Mouse (Mus musculus) CD4-positive, CD25-positive, alpha-beta regulatory T cell, adult 9 weeks (primary cell): ENCODE measurements around the gene Chmp5. TPM values are rescaled to one million over a fixed set of nuclear protein-coding genes. Genes with fewer than 3 reads are reported as not detected.

ENCODE experiments used
- polyA plus RNA-seq: library from polyadenylated mRNA; unstranded; fragments of 100-300 nt; shearing (Covaris generic); gene quantifications from one replicate; pipeline ENCODE4 v1.2.1, GENCODE M21; 2017

Chmp5 gene
- polyA plus RNA-seq: 91.5 TPM

DNA sequence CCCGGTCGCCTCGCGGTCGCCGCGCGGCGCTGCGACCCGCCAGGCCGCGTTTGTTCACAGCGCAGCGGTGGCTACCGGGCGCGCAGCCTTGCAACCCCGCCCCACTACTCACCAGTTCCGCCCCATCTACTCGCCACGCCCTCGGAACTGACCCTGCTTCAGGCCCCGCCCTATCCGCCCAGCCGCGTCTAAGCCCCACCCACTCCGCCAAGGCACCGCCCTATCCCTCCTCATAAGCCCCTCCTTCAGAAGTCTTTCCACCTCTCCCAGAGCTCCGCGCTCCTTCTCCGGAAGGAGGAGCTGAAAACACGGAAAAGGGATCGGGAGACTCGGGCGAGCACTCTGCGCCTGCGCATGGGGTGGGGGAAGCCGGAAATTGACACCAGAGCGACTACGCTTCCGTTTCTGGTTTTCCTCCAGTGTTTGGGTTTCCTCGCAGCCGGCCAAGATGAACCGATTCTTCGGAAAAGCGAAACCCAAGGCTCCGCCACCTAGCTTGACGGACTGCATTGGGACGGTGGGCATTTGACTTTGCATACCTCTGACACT lies at the start of gene Chmp5, which contains the start of gene Bag1:
Chmp5 (plus strand) TSS at position 248 of the 549 bp plus-strand sequence.
Bag1 (minus strand) TSS at position 135 of the 549 bp plus-strand sequence.

DNA sequence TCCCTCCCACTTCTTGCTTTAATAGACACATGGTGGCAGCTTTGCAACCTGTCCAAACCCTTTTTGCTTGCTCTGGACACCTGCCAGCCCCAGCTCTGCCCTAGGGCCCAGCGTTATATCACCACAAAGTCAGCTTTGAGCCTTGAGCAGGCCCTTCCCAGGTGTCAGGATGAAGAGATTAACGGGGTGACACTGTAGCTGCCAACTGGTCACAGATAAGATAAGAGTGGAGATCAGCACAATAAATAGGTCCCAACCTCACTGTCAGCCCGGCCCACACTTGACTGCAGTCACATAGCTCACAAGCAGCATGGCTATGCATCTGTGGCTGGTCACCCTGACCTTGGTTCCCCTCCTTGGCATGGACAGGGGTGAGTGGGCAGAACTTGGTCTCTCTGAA lies 28.4 kb upstream of the Chmp5 start, which contains the start of gene Spink4:
Spink4 (plus strand) TSS at position 268 of the 400 bp plus-strand sequence.

DNA sequence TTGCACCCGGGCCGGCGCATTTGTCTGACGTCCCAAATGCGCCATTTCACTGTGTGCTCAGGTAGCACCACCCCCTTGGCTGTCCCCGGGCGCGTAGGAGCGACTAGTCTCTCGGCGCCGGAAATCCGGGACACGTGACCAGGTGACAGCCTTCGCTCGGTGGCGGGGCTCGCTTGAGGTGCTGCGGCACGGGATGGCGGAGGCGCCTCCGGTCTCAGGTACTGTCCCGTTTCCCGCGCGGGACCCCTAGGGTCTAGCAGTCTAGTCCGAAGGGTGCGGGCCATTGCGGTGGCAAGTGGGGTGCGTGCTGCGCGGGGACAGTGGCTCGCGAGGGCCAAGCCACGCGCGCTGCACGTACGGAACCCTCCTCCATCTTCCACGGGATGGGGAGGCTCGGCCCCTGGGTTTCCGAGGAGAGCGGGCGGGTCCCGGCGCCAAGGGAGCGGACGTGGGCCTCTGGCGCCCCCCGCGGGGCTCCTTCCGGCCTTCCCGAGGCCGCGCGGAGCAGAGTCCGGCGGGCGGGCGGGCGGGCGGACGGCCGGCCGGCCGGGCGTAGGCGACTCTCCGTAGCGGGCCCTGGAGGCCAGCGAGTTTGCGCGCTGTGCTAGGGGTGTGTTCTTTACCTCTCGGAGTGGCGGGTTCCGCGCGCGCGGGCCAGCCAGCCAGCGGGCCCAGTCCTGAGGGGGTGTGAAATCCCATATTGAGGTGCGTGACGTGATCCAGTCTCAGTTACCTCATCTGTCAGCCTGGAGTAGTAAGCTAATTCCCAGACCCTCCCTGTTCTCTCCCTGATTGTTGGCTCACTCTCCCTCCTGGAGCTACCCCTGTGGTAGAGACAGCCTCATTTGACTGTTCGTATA lies 22.9 kb downstream of the Chmp5 start, which contains the start of gene Nfx1:
Nfx1 (plus strand) TSS at position 65 of the 860 bp plus-strand sequence.

Other genes with a start within 250 kb of the Chmp5 start
- gene Aptx, start 245.2 kb upstream of the Chmp5 start, polyA plus RNA-seq: 42.3 TPM
- gene Dnaja1, start 226.3 kb upstream of the Chmp5 start, polyA plus RNA-seq: 339 TPM
- 149 TPM for gene Smu1, start 190.5 kb upstream of the Chmp5 start, polyA plus RNA-seq
- 17.6 TPM for gene B4galt1, start 94.4 kb upstream of the Chmp5 start, polyA plus RNA-seq
- gene Spink4, start 28.4 kb upstream of the Chmp5 start, polyA plus RNA-seq: not detected
- 11.8 TPM for gene Bag1, start 113 bp upstream of the Chmp5 start, polyA plus RNA-seq
- gene Nfx1, start 22.5 kb downstream of the Chmp5 start, polyA plus RNA-seq: 135 TPM
- not detected for gene Aqp7, start 99.7 kb downstream of the Chmp5 start, polyA plus RNA-seq
- 18.1 TPM for gene Aqp3, start 149.8 kb downstream of the Chmp5 start, polyA plus RNA-seq
- 65.1 TPM for gene Nol6, start 176.0 kb downstream of the Chmp5 start, polyA plus RNA-seq
- gene Ube2r2, start 187.3 kb downstream of the Chmp5 start, polyA plus RNA-seq: 19.8 TPM